Mouse (Mus musculus) spleen, adult 2 months (tissue): ENCODE data around the gene Parva. TPM values are rescaled to one million over a fixed set of nuclear protein-coding genes. Genes with fewer than 3 reads are reported as not detected.

Experiments
- DNase-seq, 2 experiments: peaks; one replicate each; pipeline versions ENCODE4 v3.0.0 to v3.0.0-alpha.2; 2012 to 2021; ENCODE audit warnings: low spot score in 2 of 2, low read depth in 1 of 2
- H3K27ac ChIP-seq: fragments of 200-500 bp; 2 replicates; pipeline ENCODE4 v1.5.1; 2012; ENCODE audit warnings: low read length, inconsistent platforms; ENCODE audit not compliant: insufficient read depth
- H3K27me3 ChIP-seq: fragments of 200-500 bp; 2 replicates; pipeline ENCODE4 v1.6.1; 2012; ENCODE audit warnings: mild to moderate bottlenecking, moderate library complexity, low read length, inconsistent platforms; ENCODE audit not compliant: control insufficient read depth, insufficient read depth
- H3K36me3 ChIP-seq: fragments of 200-500 bp; 2 replicates; pipeline ENCODE4 v1.6.1; 2012; ENCODE audit warnings: mild to moderate bottlenecking, low read length, inconsistent platforms; ENCODE audit not compliant: control insufficient read depth, insufficient read depth
- H3K4me1 ChIP-seq: fragments of 200-500 bp; 2 replicates; pipeline ENCODE4 v1.6.1; 2011; ENCODE audit warnings: inconsistent platforms; ENCODE audit not compliant: control insufficient read depth, insufficient read depth, insufficient read length
- H3K4me3 ChIP-seq: fragments of 200-500 bp; 2 replicates; pipeline ENCODE4 v1.5.1; 2011; ENCODE audit warnings: mild to moderate bottlenecking, inconsistent platforms; ENCODE audit not compliant: insufficient read depth, insufficient read length; ENCODE audit errors: extremely low read depth
- CTCF ChIP-seq: fragments of 200-500 bp; IDR thresholded peaks from 2 replicates; pipeline ENCODE4 v1.5.1; 2011; ENCODE audit warnings: mild to moderate bottlenecking, inconsistent platforms; ENCODE audit not compliant: insufficient read depth, insufficient read length, insufficient replicate concordance; ENCODE audit errors: extremely low read depth
- POLR2A ChIP-seq: fragments of 200-500 bp; IDR thresholded peaks from 2 replicates; pipeline ENCODE4 v1.6.1; 2011; ENCODE audit warnings: low read depth, low read length, inconsistent platforms
- WGBS: fragments of 180-500 bp; shearing (Covaris S2); methylation state at CpG from one replicate; pipeline ENCODE4 v1.1.7; 2018; 5-methylcytosine and 5-hydroxymethylcytosine counted together
- polyA plus RNA-seq: library from polyadenylated mRNA; depleted of rRNA; stranded (reverse); fragments of >200 nt; gene quantifications from 2 replicates; pipeline ENCODE4 v1.2.3, GENCODE M21; 2012

The Parva gene
- polyA plus RNA-seq, 1 experiment = 7.1 TPM

- Histone ChIP-seq H3K27me3 (no peaks in the 10 kb centered on the region), H3K4me1 (no peaks in the 10 kb centered on the region), H3K36me3 (no peaks in the 10 kb centered on the region), H3K27ac (no peak overlapping the region), H3K4me3 (no peak overlapping the region)
- 67% methylated on average over 2 of the region's 2 CpGs for WGBS
- TF ChIP-seq CTCF (no peak), POLR2A (no peak)
- DNase-seq = no peak
Measured at GRCm38 (mm10) chr7:112490825-112491224, 63.5 kb downstream of the Parva start.

- no peaks in the 10 kb centered on the region for H3K36me3 ChIP-seq
- no peaks in the 10 kb centered on the region for H3K4me1 ChIP-seq
- H3K27ac ChIP-seq = no peak overlapping the region
- H3K4me3 ChIP-seq = no peak overlapping the region
- WGBS = 83% methylated on average over 1 of the region's 1 CpGs
- TF ChIP-seq CTCF (no peak), POLR2A (no peak)
- DNase-seq = no peak
- H3K27me3 ChIP-seq = no peaks in the 10 kb centered on the region
Measured at GRCm38 (mm10) chr7:112491737-112492136, 64.4 kb downstream of the Parva start.

GRCm38 (mm10) chr7:112495950-112496349, 68.6 kb downstream of the Parva start:
- H3K27ac ChIP-seq = no peak overlapping the region
- no peaks in the 10 kb centered on the region for H3K4me1 ChIP-seq
- DNase-seq = no peak
- H3K4me3 ChIP-seq = no peak overlapping the region
- no peaks in the 10 kb centered on the region for H3K36me3 ChIP-seq
- no peaks in the 10 kb centered on the region for H3K27me3 ChIP-seq
- TF ChIP-seq CTCF = no peak
- TF ChIP-seq POLR2A = no peak
- 87% methylated on average over 8 of the region's 8 CpGs for WGBS

- TF ChIP-seq CTCF (no peak), POLR2A (no peak)
- Histone ChIP-seq H3K4me3 (no peak overlapping the region), H3K27me3 (no peaks in the 10 kb centered on the region), H3K4me1 (no peaks in the 10 kb centered on the region), H3K36me3 (no peaks in the 10 kb centered on the region), H3K27ac (no peak overlapping the region)
- WGBS = 88% methylated on average over 7 of the region's 7 CpGs
- no peak for DNase-seq
Measured at GRCm38 (mm10) chr7:112496921-112497320, 69.6 kb downstream of the Parva start.

- no peaks in the 10 kb centered on the region for H3K4me1 ChIP-seq
- no peaks in the 10 kb centered on the region for H3K36me3 ChIP-seq
- TF ChIP-seq POLR2A (no peak), CTCF (no peak)
- no peak overlapping the region for H3K27ac ChIP-seq
- H3K4me3 ChIP-seq = no peak overlapping the region
- WGBS = 81% methylated on average over 9 of the region's 9 CpGs
- no peak for DNase-seq
- no peaks in the 10 kb centered on the region for H3K27me3 ChIP-seq
Measured at GRCm38 (mm10) chr7:112498591-112499301, 71.4 kb downstream of the Parva start.

GRCm38 (mm10) chr7:112499453-112500133, 72.3 kb downstream of the Parva start:
- H3K27me3 ChIP-seq = no peaks in the 10 kb centered on the region
- DNase-seq = no peak
- H3K4me3 ChIP-seq = no peak overlapping the region
- no peaks in the 10 kb centered on the region for H3K36me3 ChIP-seq
- H3K4me1 ChIP-seq = no peaks in the 10 kb centered on the region
- H3K27ac ChIP-seq = no peak overlapping the region
- WGBS = 35% methylated on average over 10 of the region's 10 CpGs
- no peak for TF ChIP-seq POLR2A
- no peak for TF ChIP-seq CTCF

GRCm38 (mm10) chr7:112500134-112500490, 72.8 kb downstream of the Parva start:
- H3K4me3 ChIP-seq = no peak overlapping the region
- TF ChIP-seq CTCF = no peak
- no peak for TF ChIP-seq POLR2A
- no peak overlapping the region for H3K27ac ChIP-seq
- H3K27me3 ChIP-seq = no peaks in the 10 kb centered on the region
- 5% methylated on average over 7 of the region's 7 CpGs for WGBS
- no peaks in the 10 kb centered on the region for H3K4me1 ChIP-seq
- no peak for DNase-seq
- H3K36me3 ChIP-seq = no peaks in the 10 kb centered on the region
